Mouse (Mus musculus): ENCODE measurements at regions not wholly inside any gene's neighbourhood (a gene's known extent, or its start where the extent isn't known, plus 50 kb on each side); places are given as distances from the start of the nearest gene placed in this dataset.

GRCm38 (mm10) chr13:35159456-35159855, 132.6 kb upstream of the Eci2 start:
- TF ChIP-seq CTCF (IDR thresholded peaks at IDR 0.05; ENCODE audit: borderline replicate concordance, control insufficient read depth, extremely low read depth, insufficient read depth, low read length, poor library complexity) (no peak), POLR2A (IDR thresholded peaks at IDR 0.05; ENCODE audit: control insufficient read depth, extremely low read depth, insufficient read depth, low read length, poor library complexity) (no peak)

Data from thymus, adult 2 months (tissue).